Comparison of ENCODE assay signal across 8 mouse cellular contexts in the genomic region with DNA sequence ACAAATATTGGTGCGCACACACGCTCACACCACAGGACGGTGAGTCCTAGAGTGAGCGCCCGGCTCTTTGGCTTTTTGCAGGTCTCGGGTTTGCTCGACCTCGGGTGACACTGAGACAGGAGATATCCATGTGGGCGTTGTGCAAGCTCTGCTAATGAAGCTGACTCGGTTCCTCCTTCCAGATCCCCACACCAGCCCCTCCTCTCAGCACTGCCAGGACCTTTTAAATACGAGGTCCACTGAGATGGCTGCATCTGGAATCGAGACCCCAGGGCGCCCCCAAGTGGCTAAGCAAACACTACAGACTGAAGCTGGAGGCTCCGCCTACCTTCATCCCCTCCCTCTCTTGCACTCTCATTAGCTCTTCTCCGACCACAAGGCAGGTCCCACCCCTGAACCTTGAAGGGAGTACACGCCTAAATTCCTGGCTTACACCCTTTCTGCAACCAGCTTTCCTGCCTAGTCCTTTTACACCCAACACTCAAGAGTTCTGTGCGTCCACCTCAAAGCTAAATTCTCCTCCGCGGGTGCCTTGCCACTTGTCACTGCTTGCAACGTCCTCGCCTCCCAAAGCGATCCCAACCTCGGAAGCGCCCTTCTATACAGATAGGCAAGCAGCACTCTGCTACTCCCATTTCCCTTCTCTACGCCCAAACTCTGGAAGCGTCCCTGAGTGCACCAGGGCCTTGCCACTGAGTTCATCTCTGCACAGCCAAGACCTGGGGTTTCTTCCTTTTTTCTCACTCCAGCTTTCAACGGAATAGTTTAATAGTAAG. TPM values are rescaled to one million over a fixed set of nuclear protein-coding genes. Genes with fewer than 3 reads are reported as not detected.
DNase-seq lines count a peak whose midpoint lies in the region; ATAC-seq and TF ChIP-seq lines count a peak whose summit lies in the region.

No protein-coding gene starts in this region.

- peak overlapping the region; percentile 81 for H3K9ac ChIP-seq in forebrain, embryonic 12.5 days
- peak overlapping the region; percentile 81 for H3K9ac ChIP-seq in liver, postnatal 0 days (replicated peaks)
- peak overlapping the region; percentile 82 for H3K9ac ChIP-seq in neural tube, embryonic 14.5 days (replicated peaks; ENCODE audit: low read depth, low read length)

- peak; percentile 48 for TF ChIP-seq CTCF in E14TG2a.4 (conservative IDR thresholded peaks at IDR 0.05; ENCODE audit: low read length)
- peak; percentile 80 for TF ChIP-seq CTCF in liver, postnatal 0 days (IDR thresholded peaks at IDR 0.05; ENCODE audit: low read depth)

- H3K27ac ChIP-seq in forebrain, embryonic 12.5 days, result peak overlapping the region; percentile 99
- peak overlapping the region; percentile 99 for H3K27ac ChIP-seq in liver, postnatal 0 days (ENCODE audit: low read depth)
- peak overlapping the region; percentile 98 for H3K27ac ChIP-seq in neural tube, embryonic 14.5 days (ENCODE audit: low read depth, low read length)

- peak; percentile 86 for ATAC-seq in forebrain, embryonic 12.5 days (ENCODE audit: low FRiP score)
- ATAC-seq in liver, postnatal 0 days, result peak; percentile 73
- ATAC-seq in neural tube, embryonic 14.5 days (ENCODE audit: low read depth), result peak; percentile 85

- intact Hi-C loops in heart, postnatal 10 days (cut with DNase I), result loop anchor here (2.0 kb wide), 1 partner anchor 132 kb away; no protein-coding TSS in a partner anchor

- H3K36me3 ChIP-seq in E14TG2a.4 (ENCODE audit: insufficient read depth, low read length), result peaks cover 22% of the 10 kb centered on the region
- peaks cover 15% of the 10 kb centered on the region for H3K36me3 ChIP-seq in forebrain, embryonic 12.5 days (replicated peaks)
- 0 out of 2 replicates have a peak, but pooled peaks cover 6% of the 10 kb centered on the region for H3K36me3 ChIP-seq in liver, postnatal 0 days (replicated peaks; ENCODE audit: insufficient read depth, low read length)
- peaks cover 6% of the 10 kb centered on the region; the same call in 1 of the 2 replicates for H3K36me3 ChIP-seq in neural tube, embryonic 14.5 days (ENCODE audit: control insufficient read depth, insufficient read depth, low read length)

- peak overlapping the region; percentile 62 for H3K4me2 ChIP-seq in forebrain, embryonic 12.5 days
- H3K4me2 ChIP-seq in liver, postnatal 0 days (ENCODE audit: low read depth, low read length), result peak overlapping the region; percentile 87
- H3K4me2 ChIP-seq in neural tube, embryonic 14.5 days (ENCODE audit: low read depth, low read length), result peak overlapping the region; percentile 75

- H3K9me3 ChIP-seq in E14TG2a.4 (ENCODE audit: low read length), result no peaks in the 10 kb centered on the region; the same call in 1 of the 2 replicates
- H3K9me3 ChIP-seq in forebrain, embryonic 12.5 days, result no peaks in the 10 kb centered on the region
- no peaks in the 10 kb centered on the region for H3K9me3 ChIP-seq in liver, postnatal 0 days (ENCODE audit: low read length)
- no peaks in the 10 kb centered on the region for H3K9me3 ChIP-seq in neural tube, embryonic 14.5 days (ENCODE audit: control insufficient read depth, low read length)

- peaks cover 13% of the 10 kb centered on the region for H3K4me1 ChIP-seq in E14TG2a.4 (replicated peaks; ENCODE audit: low read depth, low read length)
- H3K4me1 ChIP-seq in forebrain, embryonic 12.5 days, result peaks cover 31% of the 10 kb centered on the region
- peaks cover 14% of the 10 kb centered on the region for H3K4me1 ChIP-seq in liver, postnatal 0 days (ENCODE audit: insufficient read depth)
- H3K4me1 ChIP-seq in neural tube, embryonic 14.5 days (ENCODE audit: control insufficient read depth, insufficient read depth, low read length), result peaks cover 22% of the 10 kb centered on the region

- DNase-seq in c-Kit-positive CD71-positive TER-119-positive erythroid progenitor cells, embryonic 14.5 days (ENCODE audit: low spot score), result peak; percentile 87
- DNase-seq in heart, postnatal 10 days, result peak; percentile 97 to 98
- DNase-seq in large intestine, adult 2 months (ENCODE audit: low read depth, low spot score), result peak; percentile 89
- DNase-seq in liver, postnatal 0 days, result peak; percentile 93
- peak; percentile 97 for DNase-seq in testis, postnatal 10 days (ENCODE audit: low spot score)

- peak; percentile 8; the same call in 1 of the 2 replicates for TF ChIP-seq EP300 in liver, postnatal 0 days (IDR thresholded peaks at IDR 0.05; ENCODE audit: low read depth)

- H3K27me3 ChIP-seq in E14TG2a.4 (ENCODE audit: insufficient read depth, low read length), result no peaks in the 10 kb centered on the region
- no peaks in the 10 kb centered on the region for H3K27me3 ChIP-seq in forebrain, embryonic 12.5 days
- H3K27me3 ChIP-seq in liver, postnatal 0 days (ENCODE audit: insufficient read depth, low read length), result no peaks in the 10 kb centered on the region
- peaks cover 3% of the 10 kb centered on the region; the same call in 1 of the 2 replicates for H3K27me3 ChIP-seq in neural tube, embryonic 14.5 days (ENCODE audit: control insufficient read depth, insufficient read depth, low read length)

- 7% methylated on average over 27 of the region's 27 CpGs for WGBS in forebrain, embryonic 12.5 days
- under 1% methylated on average over 27 of the region's 27 CpGs for WGBS in large intestine, adult 2 months
- WGBS in liver, postnatal 0 days (ENCODE audit: insufficient replicate concordance), result 2% methylated on average over 27 of the region's 27 CpGs
- 7% methylated on average over 27 of the region's 27 CpGs for WGBS in neural tube, embryonic 14.5 days

- H3K4me3 ChIP-seq in E14TG2a.4 (replicated peaks; ENCODE audit: low read length), result peak overlapping the region; percentile 94
- H3K4me3 ChIP-seq in forebrain, embryonic 12.5 days (replicated peaks), result peak overlapping the region; percentile 73
- peak overlapping the region; percentile 78 for H3K4me3 ChIP-seq in liver, postnatal 0 days (ENCODE audit: low read depth, low read length)
- H3K4me3 ChIP-seq in neural tube, embryonic 14.5 days (ENCODE audit: low read depth, low read length), result peak overlapping the region; percentile 85

RNA-seq across cellular contexts. Expression of gene Idh1, which starts 8.0 kb away (rescaled TPM):
- 343 and 355 TPM in 2 replicates for polyA plus RNA-seq in forebrain, embryonic 12.5 days (2016; fragmentation: Nextera tagmentation; extraction: Ambion mirVana)
- 10 to 100 TPM; 48.1 to 51.8 TPM for total RNA-seq in heart, postnatal 10 days (2021)
- 59.6 and 72.2 TPM in 2 replicates for polyA plus RNA-seq in large intestine, adult 2 months (2012; rRNA removed)
- 120 and 121 TPM in 2 replicates for polyA plus RNA-seq in liver, postnatal 0 days (2015; fragmentation: Nextera tagmentation; extraction: Ambion mirVana)
- 492 and 510 TPM in 2 replicates for polyA plus RNA-seq in neural tube, embryonic 14.5 days (2014; fragmentation: Nextera tagmentation; extraction: Ambion mirVana)

RNA-seq across cellular contexts. Expression of gene Pikfyve, which starts 8.2 kb away (rescaled TPM):
- polyA plus RNA-seq in forebrain, embryonic 12.5 days (2016; fragmentation: Nextera tagmentation; extraction: Ambion mirVana), result 18.1 and 20.6 TPM in 2 replicates
- 10 to 100 TPM; 15.3 to 17.3 TPM for total RNA-seq in heart, postnatal 10 days (2021)
- 2.4 and 6.1 TPM in 2 replicates for polyA plus RNA-seq in large intestine, adult 2 months (2012; rRNA removed)
- 3.4 and 3.6 TPM in 2 replicates for polyA plus RNA-seq in liver, postnatal 0 days (2015; fragmentation: Nextera tagmentation; extraction: Ambion mirVana)
- 17.3 and 22.3 TPM in 2 replicates for polyA plus RNA-seq in neural tube, embryonic 14.5 days (2014; fragmentation: Nextera tagmentation; extraction: Ambion mirVana)

RNA-seq across cellular contexts. Expression of gene D630023F18Rik, which starts 55.3 kb away (rescaled TPM):
- polyA plus RNA-seq in forebrain, embryonic 12.5 days (2016; fragmentation: Nextera tagmentation; extraction: Ambion mirVana), result 0.28 TPM in 1 of 2 replicates, not detected in the other
- not detected for total RNA-seq in heart, postnatal 10 days (2021)
- polyA plus RNA-seq in large intestine, adult 2 months (2012; rRNA removed), result 0.05 and 0.11 TPM in 2 replicates
- 0.12 and 0.19 TPM in 2 replicates for polyA plus RNA-seq in liver, postnatal 0 days (2015; fragmentation: Nextera tagmentation; extraction: Ambion mirVana)
- polyA plus RNA-seq in neural tube, embryonic 14.5 days (2014; fragmentation: Nextera tagmentation; extraction: Ambion mirVana), result 0.76 and 1.0 TPM in 2 replicates

RNA-seq across cellular contexts. Expression of gene Gm28845, which starts 59.0 kb away (rescaled TPM):
- not detected in 2 replicates for polyA plus RNA-seq in forebrain, embryonic 12.5 days (2016; fragmentation: Nextera tagmentation; extraction: Ambion mirVana)
- not detected for total RNA-seq in heart, postnatal 10 days (2021)
- not detected in 2 replicates for polyA plus RNA-seq in large intestine, adult 2 months (2012; rRNA removed)
- not detected in 2 replicates for polyA plus RNA-seq in liver, postnatal 0 days (2015; fragmentation: Nextera tagmentation; extraction: Ambion mirVana)
- polyA plus RNA-seq in neural tube, embryonic 14.5 days (2014; fragmentation: Nextera tagmentation; extraction: Ambion mirVana), result not detected in 2 replicates

Comparison
In these comparisons a context has a peak if more than half of its experiments do, and no peak if none do; other contexts are left out.
1. Peak in every context shown above with its lines: DNase-seq, ATAC-seq, H3K4me3 ChIP-seq and H3K27ac ChIP-seq.